Mouse (Mus musculus) limb, embryonic 10.5 days (tissue): ENCODE results near the gene Aftph. TPM values are rescaled to one million over a fixed set of nuclear protein-coding genes. Genes with fewer than 3 reads are reported as not detected.
"Not testable (repeated sequence)": the region's sequence is repeated elsewhere in the genome, so short reads cannot be mapped to it uniquely, and the experiment has no call there.

ENCODE experiments used
- DNase-seq: peaks from one replicate; pipeline ENCODE4 v3.0.0-alpha.2; 2017; ENCODE audit warnings: low spot score
- H3K27ac ChIP-seq: fragments of 300-500 bp; sonication (generic); 2 replicates; pipeline ENCODE4 v1.5.1; 2016; ENCODE audit warnings: mild to moderate bottlenecking
- H3K27me3 ChIP-seq: fragments of 300-500 bp; sonication (generic); 2 replicates; pipeline ENCODE4 v1.6.1; 2016; ENCODE audit warnings: low read depth, mild to moderate bottlenecking; ENCODE audit not compliant: poor library complexity, severe bottlenecking
- H3K36me3 ChIP-seq: fragments of 300-500 bp; sonication (generic); 2 replicates; pipeline ENCODE4 v1.6.1; 2016; ENCODE audit warnings: mild to moderate bottlenecking, moderate library complexity
- H3K4me1 ChIP-seq: fragments of 300-500 bp; sonication (generic); 2 replicates; pipeline ENCODE4 v1.6.1; 2016
- H3K4me3 ChIP-seq: fragments of 300-500 bp; sonication (generic); 2 replicates; pipeline ENCODE4 v1.5.1; 2016; ENCODE audit warnings: mild to moderate bottlenecking, moderate library complexity
- H3K9me3 ChIP-seq: fragments of 300-500 bp; sonication (generic); replicated peaks from 2 replicates; pipeline ENCODE4 v1.6.1; 2016; ENCODE audit warnings: mild to moderate bottlenecking
- WGBS: fragments of 180-500 bp; shearing (Covaris S2); methylation state at CpG from one replicate; pipeline ENCODE4 v1.1.7; 2016; 5-methylcytosine and 5-hydroxymethylcytosine counted together
- polyA plus RNA-seq: library from polyadenylated mRNA; unstranded; fragments of >200 nt; fragmentation: Nextera tagmentation; extraction: Ambion mirVana; gene quantifications from 2 replicates; pipeline ENCODE4 v1.2.1, GENCODE M21; 2016

Gene Aftph
- polyA plus RNA-seq, 1 experiment from 2014 or later = 15.8 TPM

DNA sequence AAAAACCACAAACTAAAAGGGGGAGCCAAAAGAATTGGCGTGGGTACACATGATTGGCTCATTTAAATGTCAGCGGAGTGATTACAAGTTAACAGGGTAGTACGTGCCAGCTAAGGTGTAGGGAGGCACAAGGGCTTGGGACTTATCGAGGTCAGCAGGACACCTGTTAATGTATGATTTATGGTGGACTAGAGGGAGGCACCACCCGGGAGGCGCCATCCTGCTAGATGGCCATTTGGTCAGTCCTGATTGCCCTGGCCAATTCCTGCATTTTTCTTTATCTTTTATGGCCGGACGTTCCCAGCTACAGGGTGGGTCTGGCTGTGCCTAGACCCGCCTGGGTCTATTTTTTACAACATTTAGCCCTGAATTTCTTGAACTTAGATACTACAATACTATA is 30.4 kb upstream of the Aftph start:
- H3K9me3 ChIP-seq, H3K4me3 ChIP-seq, H3K36me3 ChIP-seq, H3K27ac ChIP-seq, DNase-seq, H3K4me1 ChIP-seq, H3K27me3 ChIP-seq: not testable (repeated sequence)
- 35% methylated on average over 9 of the region's 9 CpGs for WGBS

DNA sequence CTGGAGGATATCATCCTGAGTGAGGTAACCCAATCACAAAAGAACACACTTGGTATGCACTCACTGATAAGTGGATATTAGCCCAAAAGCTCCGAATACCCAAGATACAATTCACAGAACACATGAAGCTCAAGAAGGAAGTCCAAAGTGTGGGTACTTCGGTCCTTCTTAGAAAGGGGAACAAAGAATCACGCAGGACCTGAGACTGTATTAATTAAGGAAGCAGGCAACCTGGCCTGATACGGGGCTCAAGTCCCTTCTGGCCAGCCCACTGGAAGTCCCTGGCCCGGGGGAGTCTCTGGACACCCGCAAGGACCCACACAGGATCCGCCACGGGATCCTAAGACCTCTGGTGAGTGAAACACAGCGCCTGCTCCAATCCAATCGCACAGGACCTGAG is 20.6 kb upstream of the Aftph start:
- not testable (repeated sequence) for H3K36me3 ChIP-seq, H3K4me3 ChIP-seq, H3K9me3 ChIP-seq, H3K27ac ChIP-seq, H3K4me1 ChIP-seq, H3K27me3 ChIP-seq, DNase-seq
- 94% methylated on average over 10 of the region's 10 CpGs for WGBS

DNA sequence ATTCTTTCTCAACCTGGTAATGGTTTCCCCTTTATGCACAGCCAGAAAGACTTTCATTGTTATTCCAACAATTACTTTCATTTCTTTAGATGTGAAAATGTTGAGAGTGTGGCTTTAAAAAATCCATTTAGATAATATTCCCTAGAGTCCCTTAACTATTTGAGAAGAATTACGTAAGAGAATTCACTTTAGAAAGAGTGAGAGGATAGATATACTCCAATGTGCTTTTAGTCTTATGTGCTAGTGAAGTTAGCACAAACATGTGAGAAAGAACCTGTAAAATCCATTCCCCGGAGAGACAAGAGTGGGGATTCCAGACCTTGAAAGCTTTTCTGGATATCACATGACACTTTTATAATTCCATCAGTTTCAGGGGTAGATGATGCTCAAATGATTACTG is 9.2 kb upstream of the Aftph start:
- no peaks in the 10 kb centered on the region for H3K4me1 ChIP-seq
- no peak overlapping the region for H3K27ac ChIP-seq
- WGBS = 83% methylated on average over 2 of the region's 2 CpGs
- H3K27me3 ChIP-seq = no peaks in the 10 kb centered on the region
- H3K9me3 ChIP-seq = peaks cover 6% of the 10 kb centered on the region; the same call in 1 of the 2 replicates
- H3K4me3 ChIP-seq = no peak overlapping the region
- no peak for DNase-seq
- H3K36me3 ChIP-seq = no peaks in the 10 kb centered on the region

DNA sequence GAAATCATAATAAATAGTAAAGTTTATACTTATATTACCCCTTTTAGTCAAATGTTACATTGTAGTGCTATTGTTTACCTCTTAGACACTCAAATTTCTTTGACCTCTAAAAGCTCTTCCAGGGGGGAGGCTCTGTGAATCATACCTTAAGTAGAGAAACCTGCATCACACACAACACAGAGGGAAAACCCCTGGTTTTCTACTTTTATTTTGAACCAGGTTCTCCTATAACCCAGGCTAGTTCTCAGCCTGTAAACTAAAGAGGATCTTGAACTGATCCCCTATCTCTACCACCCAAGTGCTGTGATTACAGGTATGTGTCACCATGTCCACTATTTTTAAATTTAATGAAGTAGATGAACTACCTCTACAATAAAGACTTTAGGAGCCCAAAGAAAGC is 2.0 kb upstream of the Aftph start:
- Histone ChIP-seq H3K4me1 (0 out of 2 replicates have a peak, but pooled peaks cover 13% of the 10 kb centered on the region), H3K9me3 (no peaks in the 10 kb centered on the region), H3K27ac (no peak overlapping the region), H3K4me3 (no peak overlapping the region), H3K27me3 (no peaks in the 10 kb centered on the region), H3K36me3 (no peaks in the 10 kb centered on the region)
- DNase-seq = no peak

DNA sequence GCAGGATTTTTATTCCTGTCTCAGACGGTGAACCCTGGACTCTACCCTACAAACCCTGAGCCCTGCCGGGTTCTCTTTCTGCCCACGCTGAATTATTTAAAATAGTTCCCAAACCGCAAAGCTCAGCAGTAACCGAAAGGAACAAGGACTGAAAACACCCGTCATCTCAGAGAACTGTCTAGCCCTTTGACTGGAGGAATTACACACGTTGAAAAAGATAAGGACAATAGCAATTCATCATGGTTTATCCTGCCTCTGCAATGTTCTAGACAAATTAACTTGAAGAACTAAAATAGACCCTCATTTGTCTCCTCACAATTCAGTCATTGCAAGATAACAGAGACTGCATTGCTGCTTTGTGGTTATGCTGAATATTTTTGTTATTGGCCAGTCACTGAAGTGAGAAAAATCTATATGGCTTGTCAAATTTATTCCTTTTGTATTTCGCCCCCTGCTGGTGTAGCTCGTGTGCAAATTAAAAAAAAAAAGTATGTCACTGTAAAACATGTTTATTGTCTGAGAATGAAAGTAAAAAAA is 1.0 kb upstream of the Aftph start:
- 1% methylated on average over 9 of the region's 9 CpGs for WGBS
- Histone ChIP-seq H3K27ac (peak overlapping the region; percentile 92), H3K9me3 (no peaks in the 10 kb centered on the region), H3K4me3 (peak overlapping the region; percentile 97), H3K36me3 (no peaks in the 10 kb centered on the region), H3K4me1 (0 out of 2 replicates have a peak, but pooled peaks cover 13% of the 10 kb centered on the region), H3K27me3 (no peaks in the 10 kb centered on the region)
- peak; percentile 37 for DNase-seq

DNA sequence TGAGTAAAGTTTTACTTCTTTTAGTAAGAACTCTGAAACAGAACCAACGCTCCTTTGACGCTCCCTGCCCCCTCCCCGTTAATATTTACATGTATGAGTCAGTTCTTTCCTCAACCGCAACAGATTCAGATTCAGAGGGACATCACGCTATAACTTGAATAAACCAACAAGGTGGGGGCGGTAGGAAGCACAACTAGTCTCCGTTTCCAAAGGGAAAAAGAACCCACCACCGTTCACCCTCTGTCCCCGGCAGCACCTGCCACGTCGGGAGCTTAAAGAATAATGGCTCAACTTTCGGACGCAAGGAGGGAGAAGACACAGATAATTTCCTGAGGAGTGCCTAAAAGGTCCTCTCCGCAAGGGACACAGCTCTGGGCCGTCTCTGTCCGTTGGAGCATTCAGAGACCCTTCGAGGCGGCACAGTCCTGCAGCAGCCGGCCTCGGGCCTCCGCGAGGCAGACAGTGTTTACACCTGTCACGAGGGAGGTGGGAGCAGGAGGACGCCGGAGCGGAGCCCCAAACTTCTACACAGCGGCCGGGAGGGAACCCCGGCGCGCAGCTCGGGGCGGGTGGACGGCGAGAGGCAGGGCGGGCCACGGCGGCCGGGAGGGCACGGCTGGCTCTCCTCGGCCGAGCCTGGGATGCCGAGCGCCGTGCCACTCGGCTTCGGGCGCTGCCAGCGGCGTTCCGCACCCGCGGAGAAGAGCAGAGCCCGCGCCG is 748 bp downstream of the Aftph start:
- H3K36me3 ChIP-seq = no peaks in the 10 kb centered on the region
- under 1% methylated on average over 56 of the region's 56 CpGs for WGBS
- H3K9me3 ChIP-seq = no peaks in the 10 kb centered on the region
- peak overlapping the region; percentile 92 for H3K27ac ChIP-seq
- H3K4me3 ChIP-seq = peak overlapping the region; percentile 97
- 0 out of 2 replicates have a peak, but pooled peaks cover 13% of the 10 kb centered on the region for H3K4me1 ChIP-seq
- peak; percentile 67 for DNase-seq
- H3K27me3 ChIP-seq = no peaks in the 10 kb centered on the region

DNA sequence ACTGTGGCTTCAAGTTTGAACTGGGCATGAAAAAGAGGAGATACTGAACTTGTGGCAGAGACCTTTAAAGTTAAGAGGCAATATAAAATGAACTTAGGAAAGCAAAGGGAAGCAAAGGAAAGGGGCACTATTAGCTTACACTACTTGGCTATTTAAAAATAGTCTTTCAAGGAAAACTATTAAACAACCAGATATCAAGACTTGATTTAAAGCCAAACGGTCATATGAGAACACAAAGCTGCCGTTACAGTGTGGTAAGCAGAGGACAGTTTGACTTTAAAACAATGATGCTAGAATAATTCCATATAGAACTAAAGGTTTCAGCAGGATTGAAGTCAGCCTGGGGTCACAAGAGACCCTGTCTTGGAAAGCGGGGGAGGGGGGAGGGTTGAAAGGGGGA is 7.3 kb downstream of the Aftph start:
- H3K4me1 ChIP-seq = peaks cover 8% of the 10 kb centered on the region; the same call in 1 of the 2 replicates
- H3K36me3 ChIP-seq = no peaks in the 10 kb centered on the region
- 89% methylated on average over 3 of the region's 3 CpGs for WGBS
- no peak overlapping the region for H3K27ac ChIP-seq
- H3K27me3 ChIP-seq = no peaks in the 10 kb centered on the region
- no peak for DNase-seq
- no peak overlapping the region for H3K4me3 ChIP-seq
- H3K9me3 ChIP-seq = no peaks in the 10 kb centered on the region

DNA sequence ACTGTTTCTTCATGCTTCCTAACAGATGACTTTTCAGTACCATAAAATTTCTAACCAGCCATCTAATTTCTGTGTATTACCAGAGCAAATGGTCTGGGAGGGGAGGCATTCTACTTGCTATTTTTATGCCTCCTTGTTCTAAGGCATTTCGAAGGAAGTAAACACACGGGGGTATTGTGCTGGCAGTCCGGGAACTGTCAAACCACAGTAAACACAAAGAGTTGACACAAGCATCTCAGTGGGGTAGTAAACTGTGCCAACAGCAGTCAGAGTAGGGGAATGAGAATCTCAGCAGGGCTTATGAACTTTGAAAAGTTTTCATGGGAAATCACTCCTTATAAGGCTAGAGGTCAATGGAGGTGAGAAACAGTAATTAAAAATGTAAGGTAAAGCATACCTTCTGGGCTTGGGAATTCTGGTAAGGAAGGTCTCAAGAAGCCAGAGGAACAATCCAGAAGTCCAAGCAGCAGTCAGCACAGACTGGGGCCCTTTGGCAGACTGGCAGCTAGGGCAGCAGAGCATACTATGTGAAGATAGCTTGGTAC is 7.8 kb downstream of the Aftph start:
- H3K27ac ChIP-seq = no peak overlapping the region

DNA sequence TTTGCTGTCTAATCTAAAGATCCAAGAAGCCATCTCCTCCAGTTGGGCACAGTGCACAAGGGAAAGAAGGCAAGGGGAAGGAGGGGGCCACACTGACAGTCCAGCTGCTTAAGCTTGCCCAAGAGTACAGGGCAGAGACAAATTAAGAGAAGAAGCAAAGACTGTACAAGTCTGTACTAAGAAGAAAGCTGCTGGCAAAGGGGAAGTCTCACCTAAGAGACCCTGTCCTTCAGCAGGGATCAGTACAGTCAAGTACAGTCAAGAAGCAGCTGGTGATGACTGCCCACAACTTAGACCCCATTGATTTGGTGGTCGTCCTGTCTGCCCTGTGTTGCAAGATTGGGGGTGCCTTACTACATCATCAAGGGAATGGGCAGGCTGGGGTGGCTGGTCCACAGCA is 12.0 kb downstream of the Aftph start:
- H3K36me3 ChIP-seq = peaks cover 22% of the 10 kb centered on the region
- no peak for DNase-seq
- H3K27me3 ChIP-seq = no peaks in the 10 kb centered on the region
- 86% methylated on average over 1 of the region's 1 CpGs for WGBS
- H3K9me3 ChIP-seq = no peaks in the 10 kb centered on the region
- no peak overlapping the region for H3K27ac ChIP-seq
- H3K4me3 ChIP-seq = no peak overlapping the region
- peaks cover 5% of the 10 kb centered on the region; the same call in 1 of the 2 replicates for H3K4me1 ChIP-seq

More for the DNA sequence above, 7.8 kb downstream of the Aftph start:
- Histone ChIP-seq H3K9me3 (no peaks in the 10 kb centered on the region), H3K36me3 (no peaks in the 10 kb centered on the region), H3K27me3 (no peaks in the 10 kb centered on the region), H3K4me3 (no peak overlapping the region), H3K4me1 (peaks cover 8% of the 10 kb centered on the region; the same call in 1 of the 2 replicates)
- DNase-seq = no peak
- 75% methylated on average over 3 of the region's 3 CpGs for WGBS

DNA sequence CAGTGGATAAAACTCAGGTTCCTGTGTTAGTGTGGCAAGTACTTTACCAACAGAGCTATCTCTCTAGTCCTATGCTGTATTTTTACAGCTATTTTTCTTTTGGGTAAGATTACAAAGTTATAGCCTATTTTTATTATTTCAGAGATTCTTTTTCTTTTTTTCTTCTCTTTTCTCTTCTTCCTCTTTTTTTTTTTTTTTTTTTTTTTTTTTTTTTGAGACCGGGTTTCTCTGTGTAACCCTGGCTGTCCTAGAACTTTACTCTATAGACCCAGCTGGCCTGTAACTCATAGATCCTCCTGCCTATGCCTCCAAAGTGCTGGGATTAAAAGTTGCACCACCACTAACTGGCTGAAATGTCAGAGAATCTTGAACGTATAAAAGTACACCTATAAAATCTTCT is 13.3 kb downstream of the Aftph start:
- no peaks in the 10 kb centered on the region for H3K4me1 ChIP-seq
- DNase-seq = no peak
- 86% methylated on average over 2 of the region's 2 CpGs for WGBS
- H3K9me3 ChIP-seq = no peaks in the 10 kb centered on the region
- no peak overlapping the region for H3K4me3 ChIP-seq
- H3K27me3 ChIP-seq = no peaks in the 10 kb centered on the region
- H3K27ac ChIP-seq = no peak overlapping the region
- peaks cover 22% of the 10 kb centered on the region for H3K36me3 ChIP-seq

DNA sequence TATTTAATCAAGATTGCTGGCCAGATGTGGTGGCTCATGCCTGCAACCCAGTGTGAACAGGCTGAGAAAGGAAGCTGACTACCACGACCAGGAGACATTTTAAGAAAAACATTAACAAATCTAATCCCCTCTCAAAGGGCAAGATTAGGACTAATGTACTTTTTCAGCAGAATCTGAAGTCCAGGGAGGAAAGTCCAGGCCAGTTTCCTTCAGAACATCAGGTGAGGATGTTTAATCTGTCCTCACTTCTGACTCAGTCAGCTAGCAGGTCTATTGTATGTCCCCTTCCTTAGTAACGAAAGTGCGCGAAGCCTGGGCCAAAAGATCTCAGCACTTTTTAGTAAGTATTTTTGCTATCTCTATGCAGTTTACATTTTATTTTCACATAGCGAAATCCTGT is 17.8 kb downstream of the Aftph start:
- Histone ChIP-seq H3K4me3 (no peak overlapping the region), H3K36me3 (peaks cover 27% of the 10 kb centered on the region), H3K9me3 (no peaks in the 10 kb centered on the region), H3K27ac (no peak overlapping the region), H3K27me3 (no peaks in the 10 kb centered on the region), H3K4me1 (no peaks in the 10 kb centered on the region)
- no peak for DNase-seq
- 91% methylated on average over 5 of the region's 5 CpGs for WGBS

DNA sequence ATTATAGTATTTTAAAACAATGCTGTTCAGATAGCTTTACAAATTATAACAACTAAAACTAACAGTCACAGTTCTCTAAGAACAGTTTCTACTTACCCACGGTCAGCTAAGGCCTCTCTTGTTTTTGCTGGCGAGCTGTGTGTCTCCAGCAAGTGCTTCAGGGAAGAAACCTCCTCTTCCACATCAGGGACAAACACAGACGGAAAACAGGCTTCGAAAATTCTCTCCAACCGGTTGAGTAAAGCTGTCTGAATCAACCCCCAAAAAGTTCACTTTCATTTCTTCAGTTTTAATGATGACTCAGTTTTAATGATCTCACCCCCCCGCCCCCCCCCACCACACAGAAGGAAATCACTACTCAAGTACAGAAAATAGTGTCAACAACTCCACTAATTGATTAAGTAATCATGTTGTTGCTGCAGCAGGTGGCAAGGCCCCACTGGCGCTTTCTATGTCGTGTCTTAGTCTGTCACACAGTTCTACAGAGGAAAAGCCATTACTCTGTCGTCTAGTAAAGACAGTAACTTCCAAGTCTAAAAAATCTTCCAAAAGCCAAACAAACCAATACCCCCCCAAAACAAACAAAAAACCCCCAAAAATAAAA is 29.2 kb downstream of the Aftph start:
- Histone ChIP-seq H3K27ac (no peak overlapping the region), H3K4me3 (no peak overlapping the region), H3K36me3 (peaks cover 7% of the 10 kb centered on the region; the same call in 1 of the 2 replicates), H3K9me3 (no peaks in the 10 kb centered on the region), H3K4me1 (no peaks in the 10 kb centered on the region), H3K27me3 (no peaks in the 10 kb centered on the region)
- 84% methylated on average over 9 of the region's 9 CpGs for WGBS
- DNase-seq = no peak

DNA sequence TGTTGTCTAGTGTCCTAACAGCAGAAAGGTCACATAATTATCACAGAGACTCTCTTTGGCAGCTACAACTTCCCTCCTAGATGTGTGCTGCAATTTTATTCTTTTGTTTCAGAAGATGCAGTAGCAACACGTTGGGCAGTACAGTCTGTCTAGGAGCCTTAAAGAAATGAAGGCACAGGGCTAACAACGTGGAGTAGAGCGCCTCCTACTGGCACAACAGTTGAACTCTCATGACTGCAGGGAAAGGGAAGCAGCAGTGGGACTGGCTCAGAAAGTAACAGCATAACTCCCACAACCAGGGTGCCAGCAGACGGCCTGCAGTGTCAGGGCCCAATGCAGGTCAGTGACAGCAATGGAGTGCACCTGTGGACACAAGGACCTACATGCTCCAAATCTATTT is 50.4 kb downstream of the Aftph start:
- no peaks in the 10 kb centered on the region for H3K27me3 ChIP-seq
- peaks cover 5% of the 10 kb centered on the region; the same call in 1 of the 2 replicates for H3K36me3 ChIP-seq
- H3K4me3 ChIP-seq = no peak overlapping the region
- 8% methylated on average over 4 of the region's 4 CpGs for WGBS
- peak; percentile 83 for DNase-seq
- H3K4me1 ChIP-seq = no peaks in the 10 kb centered on the region
- no peaks in the 10 kb centered on the region for H3K9me3 ChIP-seq
- H3K27ac ChIP-seq = no peak overlapping the region
